Mouse (Mus musculus): ENCODE data around the gene Tnik.

The Tnik gene

DNA sequence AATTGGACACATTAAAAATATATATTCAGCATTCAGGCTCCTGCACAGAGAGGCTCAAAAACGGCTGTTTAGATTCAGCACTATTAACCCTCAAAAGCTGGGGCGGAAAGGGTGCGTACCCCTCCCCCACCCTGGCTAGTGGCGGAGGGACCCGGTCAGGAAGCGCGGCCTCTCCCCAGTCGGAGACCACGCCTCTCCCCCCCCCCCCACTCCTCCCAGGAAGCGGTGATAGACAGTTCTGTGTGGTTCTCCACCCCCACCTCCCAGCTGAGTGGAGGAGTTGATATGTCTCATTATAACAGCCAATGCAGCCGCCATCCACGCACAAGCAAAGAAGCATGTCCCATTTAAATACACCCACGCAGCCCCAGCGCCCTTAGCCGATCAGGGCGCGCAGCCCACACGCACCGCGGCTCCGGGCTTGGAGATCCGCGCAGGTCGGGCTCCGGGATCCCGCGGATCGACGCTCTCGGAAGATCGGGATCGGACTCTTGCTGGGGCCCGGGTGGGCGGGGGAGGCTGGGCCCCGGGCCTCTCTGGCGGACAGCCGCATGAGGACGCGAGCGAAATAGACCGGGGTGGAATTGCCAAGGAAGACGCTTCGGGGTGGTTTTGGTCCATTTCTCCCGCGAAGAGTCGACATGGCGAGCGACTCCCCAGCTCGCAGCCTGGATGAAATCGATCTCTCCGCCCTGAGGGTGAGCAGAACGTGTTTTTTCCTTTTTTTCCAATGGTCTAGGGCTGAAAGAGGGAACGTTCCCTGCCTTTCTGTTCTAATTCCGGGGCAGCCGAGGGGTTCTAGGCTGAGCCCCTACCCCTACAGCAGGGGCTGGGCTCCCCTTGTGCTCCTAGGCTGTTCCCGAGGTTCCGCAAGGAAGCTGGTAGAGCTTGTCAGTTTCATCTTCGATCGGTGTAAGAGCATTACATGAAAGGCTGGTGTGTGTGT lies at the start of gene Tnik:
TSS of gene Tnik (plus strand) at position 213 of the 946 bp plus-strand sequence.
- DNase-seq (ENCODE audit: low spot score), result no peak

DNA sequence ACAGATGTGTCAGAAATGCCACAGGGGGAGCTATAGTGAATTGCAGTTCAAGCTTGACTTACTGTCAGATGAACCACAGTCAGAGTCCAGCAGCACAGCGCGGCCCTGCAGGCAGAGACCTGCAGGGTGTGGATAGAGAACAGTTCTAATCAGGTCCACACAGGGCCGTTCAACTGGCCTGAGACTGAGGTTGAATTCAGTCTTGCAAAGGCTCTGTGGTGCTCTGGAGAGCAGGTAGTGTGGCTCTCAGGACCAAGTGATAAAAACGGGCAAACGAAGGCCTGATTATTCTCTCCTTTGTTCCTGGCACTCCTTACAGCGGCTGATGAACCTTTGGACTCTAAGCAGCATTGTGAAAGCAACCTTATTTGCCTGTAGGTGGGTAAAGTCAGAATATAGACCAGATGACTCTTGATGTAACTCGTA lies 48.1 kb upstream of the Tnik start:
- DNase-seq (ENCODE audit: low spot score), result no peak

DNA sequence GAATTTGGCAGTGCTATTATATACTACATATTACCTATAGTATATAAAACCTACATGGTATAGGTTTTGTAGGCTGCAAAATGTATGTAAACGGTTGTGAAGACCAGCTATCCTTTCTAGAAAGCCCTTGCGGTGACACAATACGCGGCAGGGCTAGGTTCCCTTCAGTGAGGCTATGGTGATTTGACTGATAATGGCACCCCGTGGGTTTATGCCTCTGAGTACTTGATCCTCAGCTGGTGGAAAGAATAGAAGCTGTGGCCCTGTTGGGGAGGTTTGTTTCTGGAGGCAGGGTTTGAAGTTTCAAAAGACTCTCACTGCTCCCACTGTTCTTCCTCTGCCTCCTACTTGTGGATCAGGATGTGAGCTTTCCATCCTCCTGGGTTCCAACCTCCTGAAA lies 46.0 kb upstream of the Tnik start:
- no peak for DNase-seq (ENCODE audit: low spot score)

DNA sequence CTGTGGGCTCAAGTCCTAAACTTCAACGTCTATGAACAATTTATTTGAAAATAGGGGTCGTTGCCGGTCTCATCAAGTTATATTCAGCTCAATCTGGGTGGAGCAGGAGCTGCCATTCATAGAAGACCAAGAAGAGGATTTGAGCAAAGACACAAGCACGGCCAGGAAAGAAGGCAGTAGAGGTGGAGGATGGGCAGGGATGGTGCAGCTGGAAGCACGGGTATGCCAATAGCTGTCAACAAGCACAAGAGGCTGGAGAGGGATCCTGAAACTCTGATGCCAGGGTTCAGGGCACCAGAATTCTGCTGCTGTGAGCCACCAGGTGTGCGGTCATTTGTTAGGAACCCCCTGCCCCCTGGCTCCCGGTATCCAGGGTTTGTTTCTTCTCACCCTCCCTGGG lies 43.5 kb upstream of the Tnik start:
- DNase-seq (ENCODE audit: low spot score), result no peak

DNA sequence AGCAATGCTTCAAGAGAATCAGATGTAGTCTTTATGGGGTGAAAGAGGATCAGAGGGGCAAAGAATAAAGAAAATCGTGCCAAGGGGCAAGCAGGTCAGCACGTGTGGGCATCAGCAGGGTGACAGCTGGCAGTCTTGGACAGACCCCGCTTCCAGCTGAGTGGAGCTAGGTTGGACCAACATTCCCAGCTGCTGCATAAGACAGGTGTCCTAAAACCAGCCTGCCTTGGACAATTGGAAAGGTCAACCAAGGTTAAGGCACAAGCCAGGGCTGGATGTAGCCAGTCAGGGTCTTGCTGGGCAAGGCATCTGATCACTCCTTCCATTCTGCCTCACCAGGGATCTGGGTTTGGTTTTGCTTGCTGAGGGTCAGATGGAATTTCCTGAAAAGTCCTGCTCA lies 43.0 kb upstream of the Tnik start:
- no peak for DNase-seq (ENCODE audit: low spot score)

DNA sequence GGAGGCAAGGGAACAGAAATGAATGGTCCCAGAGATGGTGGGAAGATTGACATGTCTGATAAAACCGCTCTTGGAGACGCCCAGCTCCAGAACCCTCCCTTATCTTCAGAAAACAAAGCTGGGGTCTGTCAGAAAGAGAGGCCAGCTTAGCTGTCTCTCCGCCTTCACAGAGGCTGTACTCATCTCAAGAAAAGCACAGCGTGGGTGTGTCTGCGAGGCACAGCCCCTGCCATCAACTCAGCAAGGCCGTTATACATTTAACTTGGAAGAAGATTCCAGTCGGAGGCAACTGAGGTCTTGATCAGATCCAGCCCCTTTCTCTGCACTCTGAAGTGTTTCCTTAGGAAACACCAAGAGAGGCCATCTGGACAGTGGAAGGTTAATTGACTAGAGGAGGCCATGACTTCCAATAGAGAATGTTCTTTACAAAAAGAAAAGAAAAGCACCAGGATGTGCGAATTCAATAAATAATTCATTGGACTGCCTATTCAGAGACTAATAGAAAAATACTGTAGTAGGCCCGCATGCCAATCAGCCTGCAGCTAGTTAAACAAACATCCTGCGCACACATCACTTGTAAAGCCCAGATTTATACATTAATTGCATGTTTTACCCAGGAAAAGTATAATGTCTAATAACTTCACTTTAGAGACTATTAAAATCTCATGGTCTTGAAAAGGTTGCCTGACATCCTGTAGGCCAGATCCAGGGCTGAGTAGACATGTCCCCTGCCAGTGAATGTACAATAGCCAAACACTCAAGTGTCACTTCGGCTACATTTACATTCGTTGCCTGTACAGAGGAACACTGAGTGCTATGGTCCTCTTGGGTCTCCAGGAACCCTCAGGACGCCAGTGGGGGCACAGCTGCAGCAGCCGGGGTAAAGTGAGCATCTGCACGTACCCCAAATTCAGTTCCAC lies 38.3 kb upstream of the Tnik start:
- DNase-seq (ENCODE audit: low spot score), result no peak

DNA sequence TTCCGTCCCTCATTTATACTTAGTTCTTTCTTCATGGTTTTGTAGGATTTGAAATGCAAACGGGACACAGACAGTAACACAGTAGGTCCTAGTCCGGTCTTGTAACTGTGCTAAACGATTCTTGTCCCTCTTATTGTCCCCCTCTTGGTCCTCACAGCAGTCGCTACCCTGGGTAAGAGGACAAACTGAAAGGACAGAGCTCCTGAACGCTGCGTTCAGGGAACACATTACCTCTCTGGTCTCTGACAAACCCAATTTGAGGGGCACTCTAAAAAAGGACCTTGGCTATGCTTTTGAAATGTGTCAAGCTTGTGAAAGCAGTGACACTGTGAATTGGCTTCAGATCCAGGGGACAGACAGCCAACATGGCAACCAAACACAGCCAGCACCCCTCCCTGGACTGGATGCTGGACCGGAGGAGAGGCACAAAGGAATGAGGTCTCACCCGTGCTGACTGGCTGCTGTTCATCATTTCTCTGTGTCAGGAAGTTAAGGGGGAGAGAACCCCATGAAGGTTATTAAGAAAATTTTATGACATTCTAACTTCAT lies 37.6 kb upstream of the Tnik start:
- no peak for DNase-seq (ENCODE audit: low spot score)

DNA sequence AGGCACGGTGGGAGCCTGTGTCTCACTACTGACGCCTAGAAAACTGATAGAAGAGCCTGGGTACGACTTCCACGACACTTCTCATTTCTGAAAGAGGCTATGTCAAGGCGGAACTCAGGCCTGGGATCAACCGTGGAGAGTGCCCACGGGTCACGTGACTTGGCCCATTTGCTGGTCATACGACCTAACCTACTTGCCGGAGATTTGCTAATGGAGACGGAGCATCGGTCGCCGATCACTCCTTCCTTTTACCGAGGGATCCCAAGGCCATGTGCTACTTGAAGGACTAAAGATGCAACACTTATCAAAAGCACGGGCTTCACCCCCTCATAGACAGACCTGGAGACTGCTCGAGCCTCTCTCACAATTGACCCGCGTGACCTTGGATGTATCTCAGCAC lies 36.8 kb upstream of the Tnik start:
- DNase-seq (ENCODE audit: low spot score), result no peak

DNA sequence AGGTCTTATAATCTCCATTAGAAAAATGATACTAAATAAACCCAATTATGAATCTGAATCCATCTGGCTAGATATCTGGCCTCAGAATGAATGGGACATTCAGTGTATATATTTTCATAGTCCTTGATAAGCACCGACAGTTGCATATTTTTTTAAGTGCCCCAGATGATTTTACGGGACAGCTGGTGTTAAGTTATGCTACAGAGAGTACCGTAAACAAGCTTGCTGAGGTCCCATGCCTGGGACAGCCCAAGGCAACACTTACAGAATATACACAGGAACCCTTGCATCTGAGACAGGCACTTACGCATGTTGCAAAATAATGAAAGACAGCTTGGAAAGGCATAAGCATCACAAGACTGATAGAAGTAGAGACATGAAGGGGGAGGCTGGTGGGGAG lies 34.1 kb upstream of the Tnik start:
- DNase-seq (ENCODE audit: low spot score), result no peak

DNA sequence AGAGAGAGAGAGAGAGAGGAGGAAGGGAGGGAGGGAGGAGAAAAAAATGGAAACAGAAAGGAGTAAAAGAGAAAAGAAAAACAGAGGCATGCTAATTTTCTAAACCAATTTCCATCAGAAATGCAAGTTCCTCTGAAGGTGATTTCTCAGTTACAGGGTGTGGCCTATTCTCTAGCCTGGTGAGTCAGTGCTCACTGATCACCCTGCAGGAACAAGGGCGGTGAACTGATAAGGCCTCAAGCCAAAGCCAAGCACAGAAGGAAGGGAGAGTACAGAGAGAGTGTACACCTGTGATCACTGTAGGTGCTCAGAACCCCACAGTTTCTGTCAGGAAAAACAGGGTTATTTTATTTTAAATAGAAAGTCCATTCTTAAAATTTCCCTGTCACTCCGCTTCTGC lies 33.5 kb upstream of the Tnik start:
- DNase-seq (ENCODE audit: low spot score), result no peak

DNA sequence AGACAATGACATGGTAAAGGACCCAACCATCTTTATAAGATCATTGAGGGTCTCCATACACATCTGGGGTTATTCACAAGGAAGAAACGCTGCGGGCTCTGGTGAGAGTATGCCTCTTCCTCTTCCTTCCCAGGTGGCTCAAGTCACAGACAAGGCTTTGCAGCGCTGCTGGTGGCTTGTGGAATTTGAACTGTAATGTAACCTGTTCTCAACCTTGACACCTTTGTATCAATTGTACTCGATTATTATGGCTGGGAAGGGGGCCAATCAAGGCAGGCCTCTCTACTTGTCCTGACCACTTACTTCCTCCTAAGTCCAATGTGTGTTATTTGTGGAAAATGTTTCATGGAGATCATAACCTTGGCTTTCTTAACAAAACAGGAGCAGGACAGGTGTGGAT lies 30.1 kb upstream of the Tnik start:
- DNase-seq (ENCODE audit: low spot score), result no peak

DNA sequence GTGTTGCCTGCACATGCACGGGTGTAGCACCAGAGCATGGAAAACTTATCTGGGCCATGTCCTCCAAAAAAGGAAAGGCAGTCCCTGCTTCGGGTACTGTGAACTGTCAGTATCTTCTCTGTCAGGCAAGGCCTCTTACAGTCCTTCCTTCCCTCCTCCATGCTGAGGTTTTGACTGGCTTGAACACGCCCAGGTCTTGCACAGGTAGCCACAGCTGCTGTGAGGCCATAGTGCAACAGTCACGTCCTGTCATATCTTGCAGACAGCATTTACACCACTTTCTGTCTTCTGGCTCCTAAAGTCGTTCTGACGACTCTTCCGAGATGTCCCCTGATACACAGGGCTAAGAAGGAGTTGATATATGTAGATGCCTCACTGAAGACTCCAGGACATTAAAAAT lies 28.8 kb upstream of the Tnik start:
- no peak for DNase-seq (ENCODE audit: low spot score)

DNA sequence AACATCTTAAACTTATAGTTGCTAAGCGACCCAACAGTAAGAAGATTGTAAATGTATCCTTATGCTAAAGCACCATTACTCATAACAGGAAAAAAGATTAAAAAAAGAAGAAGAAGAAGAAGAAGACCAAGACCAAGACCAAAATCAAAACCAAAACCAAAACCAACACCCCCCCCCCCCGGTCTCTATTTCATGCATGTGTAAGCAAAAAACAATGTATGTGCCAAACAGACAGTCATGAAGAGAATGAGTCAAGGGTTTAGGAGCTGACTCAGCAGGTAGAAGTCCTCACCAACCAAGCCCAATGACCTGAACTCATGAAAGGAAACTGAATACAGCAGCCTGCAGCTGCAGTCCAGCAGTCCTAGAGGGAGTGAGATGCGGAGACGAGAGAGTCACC lies 26.3 kb upstream of the Tnik start:
- no peak for DNase-seq (ENCODE audit: low spot score)

DNA sequence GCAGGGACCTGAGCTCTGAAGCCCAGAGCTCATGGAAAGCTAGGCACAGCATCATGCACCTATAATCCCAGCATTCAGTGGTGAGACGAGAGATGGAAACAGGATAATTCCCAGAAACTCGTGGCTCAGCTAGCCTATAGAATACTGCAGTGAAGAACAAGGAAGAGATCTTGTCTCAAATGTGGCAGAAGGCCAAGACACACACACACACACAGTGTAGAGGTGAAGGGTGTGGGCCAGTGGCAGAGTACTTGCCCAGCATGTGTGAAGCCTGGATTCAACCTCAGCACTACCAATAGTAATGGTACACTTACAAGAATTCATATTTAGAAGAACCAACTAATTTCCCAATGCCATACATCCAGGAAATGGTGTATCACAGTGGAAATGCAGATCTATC lies 24.9 kb upstream of the Tnik start:
- DNase-seq (ENCODE audit: low spot score), result no peak

DNA sequence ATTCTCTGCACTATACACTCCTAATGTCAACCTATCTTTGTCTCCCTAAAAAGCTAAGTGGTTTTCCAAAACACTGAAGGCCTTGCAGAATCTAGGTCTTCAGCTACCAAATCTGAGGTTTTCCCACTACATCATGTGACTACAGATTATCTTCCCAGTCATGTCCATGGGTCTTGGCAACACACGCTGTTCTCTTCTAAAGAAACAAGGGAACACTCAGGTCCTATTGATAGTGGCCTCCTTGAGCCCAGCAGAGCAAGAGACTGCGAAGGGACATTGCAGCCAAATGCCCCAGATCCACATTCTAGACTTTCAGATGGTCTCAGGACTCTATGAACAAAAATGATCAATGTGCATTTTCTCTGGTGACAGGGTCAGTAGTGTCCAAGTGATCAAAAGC lies 20.5 kb upstream of the Tnik start:
- no peak for DNase-seq (ENCODE audit: low spot score)

DNA sequence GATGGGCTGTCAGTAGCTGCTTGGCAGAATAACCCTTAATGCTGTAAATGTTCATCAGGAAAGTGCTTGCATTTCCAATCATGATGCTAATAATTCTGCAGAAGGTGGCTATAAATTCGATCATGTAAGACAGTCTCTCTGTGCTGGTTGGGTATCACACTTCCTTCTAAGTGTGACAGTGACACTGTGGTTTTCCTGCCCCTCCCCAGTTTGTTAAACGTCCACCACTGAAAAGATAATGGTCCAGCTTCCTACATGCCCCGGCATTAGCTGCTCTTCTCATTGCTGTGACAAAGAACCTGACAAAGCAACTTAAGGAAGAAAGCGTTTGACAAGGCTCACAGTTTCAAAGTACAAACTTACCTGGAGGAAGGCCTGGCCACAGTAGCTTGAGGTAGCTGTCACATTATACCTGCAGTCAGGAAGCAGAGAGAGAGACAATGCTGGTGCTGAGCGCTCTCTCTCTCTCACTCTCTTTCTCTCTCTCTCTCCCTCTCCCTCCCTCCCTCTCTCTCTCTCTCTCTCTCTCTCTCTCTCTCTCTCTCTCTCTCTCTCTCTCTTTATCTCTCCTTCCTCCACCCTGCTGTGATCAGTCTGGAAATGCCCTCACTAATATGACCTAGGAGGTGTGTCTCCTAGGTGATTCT lies 18.6 kb upstream of the Tnik start:
- DNase-seq (ENCODE audit: low spot score), result no peak

DNA sequence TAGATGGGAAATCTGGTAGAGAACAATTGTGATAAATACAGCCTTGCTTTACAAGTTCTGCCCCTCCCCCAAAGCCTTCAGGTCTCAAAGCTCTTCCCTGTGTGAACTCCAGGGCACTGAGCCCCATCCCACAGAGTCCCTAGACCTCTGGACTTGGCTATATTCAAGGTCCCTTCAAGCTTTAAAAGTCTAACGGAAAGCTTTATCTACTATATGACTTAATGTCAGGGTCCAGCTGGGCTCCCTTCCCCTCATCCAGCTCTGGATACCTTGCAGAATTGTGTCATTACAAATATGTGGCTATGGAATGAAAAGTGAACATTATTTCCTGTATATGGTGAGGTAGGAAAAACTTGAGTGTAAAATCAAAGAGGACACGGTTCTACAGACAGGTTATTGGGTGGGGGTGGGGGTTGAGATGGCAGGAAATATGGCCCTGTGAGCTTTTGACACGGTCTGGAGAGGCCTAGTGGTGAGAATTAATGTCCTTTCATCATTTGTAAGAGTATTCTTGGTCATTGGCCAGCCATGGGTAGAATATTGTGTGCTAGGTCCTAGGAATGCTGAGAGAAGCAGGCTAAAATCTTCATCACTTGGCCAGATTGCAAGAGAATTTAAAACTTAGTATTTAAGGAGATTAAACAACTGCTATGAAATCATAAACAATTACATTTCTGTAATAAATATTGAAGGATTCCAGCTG lies 14.6 kb upstream of the Tnik start:
- DNase-seq (ENCODE audit: low spot score), result no peak

DNA sequence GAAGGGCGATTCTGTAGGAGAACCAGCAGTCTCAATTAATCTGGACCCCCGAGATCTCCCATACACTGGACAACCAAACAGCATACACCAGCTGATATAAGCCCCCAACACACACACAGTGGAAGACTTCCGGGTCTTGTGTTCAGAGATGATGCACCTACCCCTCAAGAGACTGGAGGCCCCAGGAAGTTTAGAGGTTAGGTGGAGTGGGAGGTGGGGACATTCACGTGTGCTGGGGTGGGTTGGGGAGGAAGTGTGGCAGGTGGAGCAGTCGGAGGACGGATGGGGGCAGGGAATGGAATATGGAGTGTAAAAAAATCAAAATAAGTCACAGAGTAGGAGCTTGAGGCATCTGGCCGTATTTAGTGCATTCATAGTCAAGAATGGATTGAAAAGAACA lies 7.3 kb upstream of the Tnik start:
- DNase-seq (ENCODE audit: low spot score), result no peak

DNA sequence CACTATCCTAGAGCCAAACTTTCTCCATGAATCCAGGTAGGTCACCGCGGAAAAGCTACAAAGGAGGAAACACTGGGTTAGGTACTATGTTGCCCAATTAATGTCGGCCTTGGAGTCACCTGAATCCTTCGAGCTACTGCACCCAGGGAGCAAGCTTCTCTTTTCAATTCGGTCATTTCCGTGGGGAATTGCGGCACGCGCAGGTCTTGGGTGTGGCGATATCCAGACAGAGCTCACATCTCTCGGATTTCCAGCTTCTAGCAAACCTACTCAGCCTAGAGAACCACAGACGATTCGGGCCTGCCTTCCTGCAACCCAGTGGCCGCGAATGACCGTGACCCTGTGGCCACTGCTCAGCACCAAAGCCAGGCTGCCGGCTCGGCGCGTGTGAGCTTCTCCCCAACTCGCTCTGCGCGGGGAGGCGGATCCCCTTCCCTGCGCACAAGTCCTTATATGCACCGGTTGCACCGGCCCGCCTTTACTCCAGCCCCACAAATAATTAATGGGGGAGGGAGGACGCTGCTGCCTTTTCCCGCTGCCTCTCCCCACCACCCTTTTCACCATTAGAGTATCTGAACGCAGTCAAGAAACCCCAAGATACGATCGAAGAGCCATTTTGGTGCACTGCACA lies 528 bp upstream of the Tnik start:
- no peak for DNase-seq (ENCODE audit: low spot score)

DNA sequence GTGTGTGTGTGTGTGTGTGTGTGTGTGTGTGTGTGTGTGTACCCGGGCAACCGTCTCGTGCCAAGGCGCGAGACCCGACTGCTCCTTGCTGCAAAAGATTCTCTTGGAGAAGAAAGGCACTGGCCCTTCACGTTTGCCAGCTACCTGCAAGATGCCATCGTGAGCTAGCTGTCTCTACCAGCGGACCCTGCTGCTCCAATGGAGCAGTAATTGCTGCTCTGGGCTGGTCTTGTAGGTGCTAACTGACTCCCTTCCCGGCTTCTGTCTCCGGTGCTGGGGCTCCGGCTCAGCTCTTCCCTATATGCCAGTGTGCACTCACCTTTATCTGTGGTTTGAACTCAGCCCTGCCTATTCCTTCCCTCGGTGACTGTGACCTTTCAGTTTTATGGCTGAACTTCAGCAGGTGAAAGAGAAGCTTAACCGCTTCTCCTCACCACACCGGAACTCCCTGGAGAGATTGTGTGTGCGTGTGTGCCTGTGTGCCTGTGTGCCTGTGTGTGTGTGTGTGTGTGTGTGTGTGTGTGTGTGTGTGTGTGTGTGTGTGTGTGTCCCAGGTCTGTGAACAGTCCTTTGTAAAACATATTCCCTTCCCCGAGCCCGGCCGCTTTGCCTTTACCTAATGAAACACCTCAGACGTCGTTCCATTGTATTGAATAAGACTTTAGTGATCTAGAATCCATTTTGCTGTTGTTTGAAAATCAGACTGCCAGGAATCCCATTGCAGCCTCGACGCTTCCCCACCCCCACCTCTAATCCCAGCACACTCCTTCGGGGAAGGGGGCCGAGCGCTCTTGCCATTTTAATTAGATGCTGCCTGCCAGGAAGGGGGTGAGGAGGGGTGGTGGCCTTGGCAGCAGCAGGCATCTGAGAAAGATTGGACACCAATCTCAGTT lies 1.2 kb downstream of the Tnik start:
- DNase-seq (ENCODE audit: low spot score), result no peak

Measured in adipocyte (in vitro differentiated cells).